Mouse (Mus musculus) liver, embryonic 14.5 days (tissue): ENCODE data around the gene Elobl. TPM values are rescaled to one million over a fixed set of nuclear protein-coding genes. Genes with fewer than 3 reads are reported as not detected.

ENCODE experiments used
- ATAC-seq: fragments of 200-750 bp; cut with Nextera tagmentation; 2 replicates; pipeline ENCODE4 v1.8.0; 2017; ENCODE audit warnings: moderate number of reproducible peaks, mild to moderate bottlenecking, moderate library complexity; ENCODE audit not compliant: insufficient read depth
- DNase-seq, 3 experiments: peaks; one replicate each; pipeline ENCODE4 v3.0.0-alpha.2; 2012 to 2013; ENCODE audit warnings: low read depth in 3 of 3, low spot score in 3 of 3
- H3K27ac ChIP-seq: fragments of 300-500 bp; sonication (generic); 2 replicates; pipeline ENCODE4 v1.5.1; 2014; ENCODE audit warnings: moderate library complexity, mild to moderate bottlenecking, control low read depth, inconsistent platforms
- H3K27me3 ChIP-seq: fragments of 300-500 bp; sonication (generic); 2 replicates; pipeline ENCODE4 v1.6.1; 2014; ENCODE audit warnings: mild to moderate bottlenecking, low read length, moderate library complexity; ENCODE audit not compliant: control insufficient read depth, insufficient read depth
- H3K36me3 ChIP-seq: fragments of 300-500 bp; sonication (generic); replicated peaks from 2 replicates; pipeline ENCODE4 v1.6.1; 2014; ENCODE audit warnings: low read depth; ENCODE audit not compliant: control insufficient read depth, insufficient read depth
- H3K4me1 ChIP-seq, 2 experiments: fragments of 200-500 bp in 1 of 2; fragments of 300-500 bp in 1 of 2; sonication (generic) in 1 of 2; replicated peaks; 2 replicates each; pipeline ENCODE4 v1.6.1; 2012 to 2014; ENCODE audit warnings: antibody characterized with exemption in 1 of 2, inconsistent platforms in 1 of 2, low read length in 1 of 2; ENCODE audit not compliant: control insufficient read depth in 2 of 2, insufficient read depth in 2 of 2
- H3K4me2 ChIP-seq: fragments of 300-500 bp; sonication (generic); 2 replicates; pipeline ENCODE4 v1.6.1; 2014; ENCODE audit warnings: low read depth, mild to moderate bottlenecking, control low read depth, moderate library complexity
- H3K4me3 ChIP-seq, 2 experiments: fragments of 200-500 bp in 1 of 2; fragments of 300-500 bp in 1 of 2; sonication (generic) in 1 of 2; 2 replicates each; pipeline ENCODE4 v1.5.1; 2012 to 2014; ENCODE audit warnings: low read depth in 2 of 2, low read length in 2 of 2, mild to moderate bottlenecking in 2 of 2, control low read depth in 1 of 2, inconsistent platforms in 1 of 2, moderate library complexity in 1 of 2; ENCODE audit not compliant: insufficient read depth in 1 of 2
- H3K9ac ChIP-seq: fragments of 300-500 bp; sonication (generic); replicated peaks from 2 replicates; pipeline ENCODE4 v1.6.1; 2014; ENCODE audit warnings: mild to moderate bottlenecking, control low read depth, moderate library complexity
- H3K9me3 ChIP-seq: fragments of 300-500 bp; sonication (generic); 2 replicates; pipeline ENCODE4 v1.6.1; 2016; ENCODE audit warnings: low read length, mixed read lengths; ENCODE audit not compliant: control insufficient read depth
- CTCF ChIP-seq: IDR thresholded peaks from 2 replicates; pipeline ENCODE4 v1.5.1; 2016; ENCODE audit warnings: antibody characterized with exemption, low read depth, control low read depth
- EP300 ChIP-seq: IDR thresholded peaks from 2 replicates; pipeline ENCODE4 v1.6.1; 2016; ENCODE audit warnings: antibody characterized with exemption, low read depth
- WGBS: fragments of 180-500 bp; shearing (Covaris S2); extraction: QIAGEN DNeasy Blood & Tissue Kit; methylation state at CpG from one replicate; pipeline ENCODE4 v1.1.7; 2014; ENCODE audit not compliant: insufficient replicate concordance; 5-methylcytosine and 5-hydroxymethylcytosine counted together
- polyA plus RNA-seq, 2 experiments: library from polyadenylated mRNA; depleted of rRNA in 1 of 2; stranded (reverse) in 1 of 2; unstranded in 1 of 2; fragments of >200 nt; fragmentation: Nextera tagmentation in 1 of 2; extraction: Ambion mirVana in 1 of 2; gene quantifications; 2 replicates each; pipeline versions ENCODE4 v1.2.1 to v1.2.3; 2012 to 2014

The Elobl gene
- polyA plus RNA-seq, 2 experiments, result not detected

- peaks cover 14 to 32% of the 10 kb centered on the region in 2 experiments for H3K4me1 ChIP-seq
- peak overlapping the region; percentile 92 for H3K4me2 ChIP-seq
- peaks cover 23% of the 10 kb centered on the region for H3K36me3 ChIP-seq
- H3K4me3 ChIP-seq, result peak overlapping the region; percentile 29 to 32
- no peak overlapping the region; the same call in 1 of the 2 replicates for H3K27ac ChIP-seq
- 79% methylated on average over 5 of the region's 5 CpGs for WGBS
- DNase-seq, result no peak
- no peak for ATAC-seq
- H3K27me3 ChIP-seq, result no peaks in the 10 kb centered on the region
- TF ChIP-seq EP300 (no peak), CTCF (no peak)
- no peaks in the 10 kb centered on the region for H3K9me3 ChIP-seq
- H3K9ac ChIP-seq, result no peak overlapping the region
Observed at GRCm38 (mm10) chr11:89002068-89002467, 35.3 kb upstream of the Elobl start.

GRCm38 (mm10) chr11:89001569-89001968 is 34.8 kb upstream of the Elobl start:
- ATAC-seq (no peak), DNase-seq (no peak)
- TF ChIP-seq EP300 (no peak), CTCF (no peak)
- H3K4me2 ChIP-seq, result peak overlapping the region; percentile 92
- WGBS, result 84% methylated on average over 7 of the region's 7 CpGs
- peaks cover 16 to 33% of the 10 kb centered on the region in 2 experiments for H3K4me1 ChIP-seq
- H3K9ac ChIP-seq, result peak overlapping the region; percentile 31; the same call in 1 of the 2 replicates
- no peak overlapping the region for H3K27ac ChIP-seq
- peak overlapping the region; percentile 47 to 91 for H3K4me3 ChIP-seq
- H3K27me3 ChIP-seq, result no peaks in the 10 kb centered on the region
- peaks cover 19% of the 10 kb centered on the region for H3K36me3 ChIP-seq
- H3K9me3 ChIP-seq, result no peaks in the 10 kb centered on the region

- H3K4me3 ChIP-seq, result peak overlapping the region; percentile 73 to 91
- H3K9ac ChIP-seq, result peak overlapping the region; percentile 92
- H3K36me3 ChIP-seq, result peaks cover 10% of the 10 kb centered on the region
- no peaks in the 10 kb centered on the region for H3K9me3 ChIP-seq
- peak overlapping the region; percentile 92 for H3K4me2 ChIP-seq
- no peaks in the 10 kb centered on the region for H3K27me3 ChIP-seq
- H3K4me1 ChIP-seq, result peaks cover 18 to 34% of the 10 kb centered on the region in 2 experiments
- TF ChIP-seq CTCF (no peak), EP300 (no peak)
- DNase-seq (no peak), ATAC-seq (no peak)
- peak overlapping the region; percentile 70 for H3K27ac ChIP-seq
Observed at GRCm38 (mm10) chr11:89000527-89000819, 33.7 kb upstream of the Elobl start.

GRCm38 (mm10) chr11:88999723-89000526 is 33.2 kb upstream of the Elobl start:
- DNase-seq, result no peak
- 3% methylated on average over 33 of the region's 33 CpGs for WGBS
- Histone ChIP-seq H3K36me3 (peaks cover 4% of the 10 kb centered on the region), H3K9me3 (no peaks in the 10 kb centered on the region), H3K4me1 (peaks cover 18 to 33% of the 10 kb centered on the region in 2 experiments), H3K9ac (peak overlapping the region; percentile 92), H3K4me3 (peak overlapping the region; percentile 73 to 91), H3K27me3 (no peaks in the 10 kb centered on the region), H3K27ac (peak overlapping the region; percentile 70), H3K4me2 (peak overlapping the region; percentile 92)
- no peak for TF ChIP-seq CTCF
- TF ChIP-seq EP300, result no peak
- ATAC-seq, result peak; percentile 50

- Histone ChIP-seq H3K27ac (peak within 1 kb of the TSS; percentile 70), H3K9ac (peak within 1 kb of the TSS; percentile 92), H3K4me1 (peaks cover 18 to 30% of the 10 kb centered on the region in 2 experiments), H3K36me3 (no peaks in the 10 kb centered on the region; the same call in 1 of the 2 replicates), H3K27me3 (no peaks in the 10 kb centered on the region), H3K4me3 (peak within 1 kb of the TSS; percentile 73 to 91), H3K4me2 (peak within 1 kb of the TSS; percentile 92), H3K9me3 (no peaks in the 10 kb centered on the region)
- TF ChIP-seq CTCF, result peak; percentile 60
- no peak for TF ChIP-seq EP300
- ATAC-seq (peak; percentile 94), DNase-seq (peak; percentile 93 to 95 (median 94))
- under 1% methylated on average over 48 of the region's 48 CpGs for WGBS
Observed at GRCm38 (mm10) chr11:88998974-88999722, 32.4 kb upstream of the Elobl start, which contains the start of gene Trim25. Trim25 (plus strand) TSS chr11:88999376.
